Mouse (Mus musculus): Measurements from ENCODE around the gene Cd200r4.
"Not testable (repeated sequence)": the region's sequence is repeated elsewhere in the genome, so short reads cannot be mapped to it uniquely, and the experiment has no call there.

Cd200r4 gene

GRCm38 (mm10) chr16:44811544-44811943, at the start of gene Cd200r4:
Gene Cd200r4, plus strand, starts transcription at chr16:44811733.
- DNase-seq (ENCODE audit: low read depth): no peak

- DNase-seq (ENCODE audit: low read depth): peak; percentile 48
Observed at GRCm38 (mm10) chr16:44761811-44762210, 49.7 kb upstream of the Cd200r4 start.

GRCm38 (mm10) chr16:44765555-44766319, 45.8 kb upstream of the Cd200r4 start, which contains the start of gene Cd200r1:
Gene Cd200r1, plus strand, starts transcription at chr16:44765736.
- DNase-seq (ENCODE audit: low read depth): no peak

- no peak for DNase-seq (ENCODE audit: low read depth)
Observed at GRCm38 (mm10) chr16:44766320-44766892, 45.1 kb upstream of the Cd200r4 start.

- DNase-seq (ENCODE audit: low read depth): no peak
Observed at GRCm38 (mm10) chr16:44767506-44767905, 44.0 kb upstream of the Cd200r4 start.

- peak; percentile 73 for DNase-seq (ENCODE audit: low read depth)
Observed at GRCm38 (mm10) chr16:44767967-44768366, 43.6 kb upstream of the Cd200r4 start.

- no peak for DNase-seq (ENCODE audit: low read depth)
Observed at GRCm38 (mm10) chr16:44772577-44772976, 39.0 kb upstream of the Cd200r4 start.

- no peak for DNase-seq (ENCODE audit: low read depth)
Observed at GRCm38 (mm10) chr16:44773673-44774072, 37.9 kb upstream of the Cd200r4 start.

GRCm38 (mm10) chr16:44774201-44774600, 37.3 kb upstream of the Cd200r4 start:
- DNase-seq (ENCODE audit: low read depth): no peak

- DNase-seq (ENCODE audit: low read depth): no peak
Observed at GRCm38 (mm10) chr16:44778538-44779147, 32.9 kb upstream of the Cd200r4 start.

- no peak for DNase-seq (ENCODE audit: low read depth)
Observed at GRCm38 (mm10) chr16:44779494-44779893, 32.0 kb upstream of the Cd200r4 start.

GRCm38 (mm10) chr16:44780751-44781150, 30.8 kb upstream of the Cd200r4 start:
- no peak for DNase-seq (ENCODE audit: low read depth)

- no peak for DNase-seq (ENCODE audit: low read depth)
Observed at GRCm38 (mm10) chr16:44786934-44787333, 24.6 kb upstream of the Cd200r4 start.

GRCm38 (mm10) chr16:44794416-44794815, 17.1 kb upstream of the Cd200r4 start:
- DNase-seq (ENCODE audit: low read depth): peak; percentile 41

- no peak for DNase-seq (ENCODE audit: low read depth)
Observed at GRCm38 (mm10) chr16:44805976-44806375, 5.6 kb upstream of the Cd200r4 start.

GRCm38 (mm10) chr16:44810223-44810622, 1.3 kb upstream of the Cd200r4 start:
- not testable (repeated sequence) for DNase-seq (ENCODE audit: low read depth)

- DNase-seq (ENCODE audit: low read depth): no peak
Observed at GRCm38 (mm10) chr16:44812468-44813065, 1.0 kb downstream of the Cd200r4 start.

GRCm38 (mm10) chr16:44818010-44818409, 6.5 kb downstream of the Cd200r4 start:
- DNase-seq (ENCODE audit: low read depth): no peak

- DNase-seq (ENCODE audit: low read depth): no peak
Observed at GRCm38 (mm10) chr16:44820545-44820944, 9.0 kb downstream of the Cd200r4 start.

GRCm38 (mm10) chr16:44832286-44832685, 20.8 kb downstream of the Cd200r4 start:
- DNase-seq (ENCODE audit: low read depth): no peak

GRCm38 (mm10) chr16:44833189-44833588, 21.7 kb downstream of the Cd200r4 start:
- DNase-seq (ENCODE audit: low read depth): not testable (repeated sequence)

GRCm38 (mm10) chr16:44866797-44867196, 55.3 kb downstream of the Cd200r4 start, which contains the start of gene Cd200r2:
Gene Cd200r2, plus strand, starts transcription at chr16:44867097.
- DNase-seq (ENCODE audit: low read depth): no peak

- DNase-seq (ENCODE audit: low read depth): no peak
Observed at GRCm38 (mm10) chr16:44875178-44875577, 63.6 kb downstream of the Cd200r4 start.
